8 mouse cellular contexts compared by ENCODE assay signal in genomic region chr14:58076030-58076521, GRCm38 (mm10). TPM values are rescaled to one million over a fixed set of nuclear protein-coding genes. Genes with fewer than 3 reads are reported as not detected.
A peak's percentile ranks its signal among the peaks of the same experiment; 100 is the strongest.
DNase-seq lines count a peak whose midpoint lies in the region; ATAC-seq and TF ChIP-seq lines count a peak whose summit lies in the region.

No protein-coding gene starts in this region.

- no peaks in the 10 kb centered on the region for H3K36me3 ChIP-seq in embryonic facial prominence, embryonic 12.5 days
- no peaks in the 10 kb centered on the region for H3K36me3 ChIP-seq in liver, postnatal 0 days (replicated peaks; ENCODE audit: insufficient read depth, low read length)

- no peaks in the 10 kb centered on the region for H3K9me3 ChIP-seq in embryonic facial prominence, embryonic 12.5 days
- no peaks in the 10 kb centered on the region for H3K9me3 ChIP-seq in liver, postnatal 0 days (ENCODE audit: low read length)

- intact Hi-C loops in heart, postnatal 10 days (cut with DNase I) = no loop called here

- H3K4me2 ChIP-seq in embryonic facial prominence, embryonic 12.5 days (replicated peaks) = peak overlapping the region; percentile 93
- peak overlapping the region; percentile 82 for H3K4me2 ChIP-seq in liver, postnatal 0 days (ENCODE audit: low read depth, low read length)

- H3K4me3 ChIP-seq in embryonic facial prominence, embryonic 12.5 days = peak overlapping the region; percentile 49
- H3K4me3 ChIP-seq in layer of hippocampus, adult 2 months = peak overlapping the region; percentile 78
- peak overlapping the region; percentile 55 for H3K4me3 ChIP-seq in liver, postnatal 0 days (ENCODE audit: low read depth, low read length)

- under 1% methylated on average over 31 of the region's 40 CpGs for WGBS in embryonic facial prominence, embryonic 12.5 days
- WGBS in liver, postnatal 0 days (ENCODE audit: insufficient replicate concordance) = 2% methylated on average over 39 of the region's 40 CpGs

- peak overlapping the region; percentile 52 for H3K9ac ChIP-seq in embryonic facial prominence, embryonic 12.5 days
- H3K9ac ChIP-seq in liver, postnatal 0 days (replicated peaks) = no peak overlapping the region

- peaks cover 67% of the 10 kb centered on the region for H3K27me3 ChIP-seq in embryonic facial prominence, embryonic 12.5 days
- H3K27me3 ChIP-seq in liver, postnatal 0 days (ENCODE audit: insufficient read depth, low read length) = peaks cover 69% of the 10 kb centered on the region

- H3K27ac ChIP-seq in embryonic facial prominence, embryonic 12.5 days = peak overlapping the region; percentile 30; the same call in 1 of the 2 replicates
- peak overlapping the region; percentile 92 for H3K27ac ChIP-seq in layer of hippocampus, adult 2 months
- no peak overlapping the region for H3K27ac ChIP-seq in liver, postnatal 0 days (ENCODE audit: low read depth)

- no peak for TF ChIP-seq CTCF in layer of hippocampus, adult 2 months (conservative IDR thresholded peaks at IDR 0.05)
- TF ChIP-seq CTCF in liver, postnatal 0 days (IDR thresholded peaks at IDR 0.05; ENCODE audit: low read depth) = no peak

- TF ChIP-seq EP300 in liver, postnatal 0 days (IDR thresholded peaks at IDR 0.05; ENCODE audit: low read depth) = no peak

- peak; percentile 65 for DNase-seq in CD4-positive, CD25-positive, alpha-beta regulatory T cell, adult 2 months (ENCODE audit: low read depth, low spot score)
- DNase-seq in adrenal gland, adult 8-10 months = peak; percentile 29
- peak; percentile 60 to 65 for DNase-seq in heart, postnatal 10 days
- DNase-seq in layer of hippocampus, adult 2 months (ENCODE audit: low spot score in 2 of 2) = peak; percentile 45 to 68
- peak; percentile 47 for DNase-seq in liver, postnatal 0 days
- peak; percentile 70 for DNase-seq in right cerebral cortex, postnatal 14 days
- DNase-seq in spleen, adult 12 weeks (ENCODE audit: low spot score) = no peak

- peaks cover 27% of the 10 kb centered on the region for H3K4me1 ChIP-seq in embryonic facial prominence, embryonic 12.5 days
- peaks cover 26% of the 10 kb centered on the region for H3K4me1 ChIP-seq in liver, postnatal 0 days (ENCODE audit: insufficient read depth)

- ATAC-seq in embryonic facial prominence, embryonic 12.5 days (ENCODE audit: insufficient number of reproducible peaks, insufficient read depth, low FRiP score, low TSS enrichment) = peak; percentile 39; the same call in 1 of the 2 replicates
- ATAC-seq in liver, postnatal 0 days = no peak

RNA-seq across cellular contexts. Expression of gene Fgf9, which starts 5.7 kb away (rescaled TPM):
- total RNA-seq in adrenal gland, adult 8-10 months (2022) = 10 to 100 TPM; 16.5 to 33.2 (median 28.2) TPM
- polyA plus RNA-seq in embryonic facial prominence, embryonic 12.5 days (2016; fragmentation: Nextera tagmentation; extraction: Ambion mirVana) = 10.5 and 11.8 TPM in 2 replicates
- total RNA-seq in heart, postnatal 10 days (2021) = 10 to 100 TPM in 1 of 2 experiments, 1 to 10 TPM in 1; 5.2 to 11.0 TPM
- total RNA-seq in layer of hippocampus, adult 2 months (2021) = 10 to 100 TPM; 16.3 to 17.1 TPM
- polyA plus RNA-seq in liver, postnatal 0 days (2015; fragmentation: Nextera tagmentation; extraction: Ambion mirVana) = 0.19 and 0.20 TPM in 2 replicates
